ENCODE assay signal across 18 mouse cellular contexts in genomic region chr3:54715461-54715860, GRCm38 (mm10).
DNase-seq lines count a peak whose midpoint lies in the region.
"Had no signal": no experiment of that assay in that cellular context is flagged by ENCODE, and none has a peak within 500 bp of the region (broad histone marks: within the 10 kb centered on the region; RNA-seq: fewer than 3 reads in every experiment).

No protein-coding gene starts in this region.

- peak; percentile 50 to 52 for DNase-seq in frontal cortex, postnatal 36 days (ENCODE audit: low spot score in 2 of 2)
- no peak for DNase-seq in frontal cortex, postnatal 25 days (ENCODE audit: low spot score in 2 of 2)
- DNase-seq in right cerebral cortex, postnatal 25 days, result peak; percentile 32
- DNase-seq in right cerebral cortex, postnatal 14 days, result no peak
- DNase-seq in brain, adult 2 months (ENCODE audit: low read depth, low spot score), result peak; percentile 85
- DNase-seq in telencephalon, adult 2 months (ENCODE audit: low read depth, low spot score), result peak; percentile 72
- no peak for DNase-seq in spleen, postnatal 36 days (ENCODE audit: low spot score in 2 of 2)
- DNase-seq in spleen, postnatal 4 days (ENCODE audit: low spot score in 2 of 2), result no peak
- DNase-seq: adrenal gland, postnatal 10 days; cerebellum, adult 18-20 months; cerebellum, postnatal 25 days; gastrocnemius, postnatal 36 days; heart, postnatal 10 days; kidney, adult 2 months; kidney, postnatal 14 days; liver; lung, adult 18-20 months; thymus, adult 2 months had no signal

Comparison
In these comparisons a context has a peak if more than half of its experiments do, and no peak if none do; other contexts are left out.
1. DNase-seq: peak in frontal cortex, postnatal 36 days (2 of 2), right cerebral cortex, postnatal 25 days (single experiment), brain, adult 2 months (single experiment) and telencephalon, adult 2 months (single experiment); none in frontal cortex, postnatal 25 days (0 of 2), right cerebral cortex, postnatal 14 days (single experiment), spleen, postnatal 36 days (0 of 2) and spleen, postnatal 4 days (0 of 2).